Mouse (Mus musculus) ovary, postnatal 36 days (tissue): ENCODE measurements around the gene Vtcn1.

Experiments
- DNase-seq: peaks from one replicate; pipeline ENCODE4 v3.0.0; 2022; ENCODE audit warnings: low spot score, mixed read lengths

Gene Vtcn1

GRCm38 (mm10) chr3:100921825-100922505 is 96.7 kb downstream of the Vtcn1 start, which contains the start of gene Trim45:
TSS of gene Trim45 (plus strand) at chr3:100922202.
- peak; percentile 95 for DNase-seq

GRCm38 (mm10) chr3:100922506-100923375 is 97.5 kb downstream of the Vtcn1 start:
- DNase-seq, result no peak

- DNase-seq, result no peak
Observed at GRCm38 (mm10) chr3:100924065-100924732, 98.9 kb downstream of the Vtcn1 start.

GRCm38 (mm10) chr3:100925176-100925575 is 99.9 kb downstream of the Vtcn1 start:
- DNase-seq, result no peak

- DNase-seq, result no peak
Observed at GRCm38 (mm10) chr3:100931332-100932076, 106.2 kb downstream of the Vtcn1 start.

- peak; percentile 15 for DNase-seq
Observed at GRCm38 (mm10) chr3:100932077-100932944, 107.1 kb downstream of the Vtcn1 start.

- no peak for DNase-seq
Observed at GRCm38 (mm10) chr3:100935521-100935920, 110.3 kb downstream of the Vtcn1 start.

- no peak for DNase-seq
Observed at GRCm38 (mm10) chr3:100936201-100936600, 110.9 kb downstream of the Vtcn1 start.

GRCm38 (mm10) chr3:100938211-100938610 is 113.0 kb downstream of the Vtcn1 start:
- no peak for DNase-seq

- no peak for DNase-seq
Observed at GRCm38 (mm10) chr3:100940496-100941037, 115.3 kb downstream of the Vtcn1 start.
